Mouse (Mus musculus) liver, embryonic 14.5 days (tissue): ENCODE results near the gene Gcgr. TPM values are rescaled to one million over a fixed set of nuclear protein-coding genes. Genes with fewer than 3 reads are reported as not detected.

Experiments
- ATAC-seq: fragments of 200-750 bp; cut with Nextera tagmentation; 2 replicates; pipeline ENCODE4 v1.8.0; 2017; ENCODE audit warnings: moderate number of reproducible peaks, mild to moderate bottlenecking, moderate library complexity; ENCODE audit not compliant: insufficient read depth
- DNase-seq, 3 experiments: peaks; one replicate each; pipeline ENCODE4 v3.0.0-alpha.2; 2012 to 2013; ENCODE audit warnings: low read depth in 3 of 3, low spot score in 3 of 3
- H3K27ac ChIP-seq: fragments of 300-500 bp; sonication (generic); 2 replicates; pipeline ENCODE4 v1.5.1; 2014; ENCODE audit warnings: moderate library complexity, mild to moderate bottlenecking, control low read depth, inconsistent platforms
- H3K27me3 ChIP-seq: fragments of 300-500 bp; sonication (generic); 2 replicates; pipeline ENCODE4 v1.6.1; 2014; ENCODE audit warnings: mild to moderate bottlenecking, low read length, moderate library complexity; ENCODE audit not compliant: control insufficient read depth, insufficient read depth
- H3K36me3 ChIP-seq: fragments of 300-500 bp; sonication (generic); replicated peaks from 2 replicates; pipeline ENCODE4 v1.6.1; 2014; ENCODE audit warnings: low read depth; ENCODE audit not compliant: control insufficient read depth, insufficient read depth
- H3K4me1 ChIP-seq, 2 experiments: fragments of 200-500 bp in 1 of 2; fragments of 300-500 bp in 1 of 2; sonication (generic) in 1 of 2; replicated peaks; 2 replicates each; pipeline ENCODE4 v1.6.1; 2012 to 2014; ENCODE audit warnings: antibody characterized with exemption in 1 of 2, inconsistent platforms in 1 of 2, low read length in 1 of 2; ENCODE audit not compliant: control insufficient read depth in 2 of 2, insufficient read depth in 2 of 2
- H3K4me2 ChIP-seq: fragments of 300-500 bp; sonication (generic); 2 replicates; pipeline ENCODE4 v1.6.1; 2014; ENCODE audit warnings: low read depth, mild to moderate bottlenecking, control low read depth, moderate library complexity
- H3K4me3 ChIP-seq, 2 experiments: fragments of 200-500 bp in 1 of 2; fragments of 300-500 bp in 1 of 2; sonication (generic) in 1 of 2; 2 replicates each; pipeline ENCODE4 v1.5.1; 2012 to 2014; ENCODE audit warnings: low read depth in 2 of 2, low read length in 2 of 2, mild to moderate bottlenecking in 2 of 2, control low read depth in 1 of 2, inconsistent platforms in 1 of 2, moderate library complexity in 1 of 2; ENCODE audit not compliant: insufficient read depth in 1 of 2
- H3K9ac ChIP-seq: fragments of 300-500 bp; sonication (generic); replicated peaks from 2 replicates; pipeline ENCODE4 v1.6.1; 2014; ENCODE audit warnings: mild to moderate bottlenecking, control low read depth, moderate library complexity
- H3K9me3 ChIP-seq: fragments of 300-500 bp; sonication (generic); 2 replicates; pipeline ENCODE4 v1.6.1; 2016; ENCODE audit warnings: low read length, mixed read lengths; ENCODE audit not compliant: control insufficient read depth
- CTCF ChIP-seq: IDR thresholded peaks from 2 replicates; pipeline ENCODE4 v1.5.1; 2016; ENCODE audit warnings: antibody characterized with exemption, low read depth, control low read depth
- EP300 ChIP-seq: IDR thresholded peaks from 2 replicates; pipeline ENCODE4 v1.6.1; 2016; ENCODE audit warnings: antibody characterized with exemption, low read depth
- WGBS: fragments of 180-500 bp; shearing (Covaris S2); extraction: QIAGEN DNeasy Blood & Tissue Kit; methylation state at CpG from one replicate; pipeline ENCODE4 v1.1.7; 2014; ENCODE audit not compliant: insufficient replicate concordance; 5-methylcytosine and 5-hydroxymethylcytosine counted together
- polyA plus RNA-seq, 2 experiments: library from polyadenylated mRNA; depleted of rRNA in 1 of 2; stranded (reverse) in 1 of 2; unstranded in 1 of 2; fragments of >200 nt; fragmentation: Nextera tagmentation in 1 of 2; extraction: Ambion mirVana in 1 of 2; gene quantifications; 2 replicates each; pipeline versions ENCODE4 v1.2.1 to v1.2.3; 2012 to 2014

The Gcgr gene
- polyA plus RNA-seq, 2 experiments = 11.6 to 19.8 TPM

DNA sequence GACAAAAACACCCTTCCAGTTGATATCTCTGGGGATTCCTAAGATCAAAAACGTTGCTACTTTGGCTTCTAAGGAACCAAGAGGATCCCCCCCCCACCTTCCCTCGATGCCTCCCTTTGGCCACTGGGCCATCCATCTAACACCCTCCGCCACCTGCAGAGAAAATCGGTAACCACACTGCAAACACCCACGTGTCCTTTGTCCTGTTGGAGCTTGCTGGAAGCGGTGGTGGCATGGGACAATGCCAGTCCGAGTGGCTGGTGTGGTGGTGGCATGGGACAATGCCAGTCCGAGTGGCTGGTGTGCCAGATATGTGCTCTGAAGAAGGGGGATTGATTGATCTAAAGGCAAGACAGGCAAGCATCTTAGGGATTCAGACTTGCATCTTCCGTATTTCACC, 1.1 kb downstream of the Gcgr start:
- no peaks in the 10 kb centered on the region for H3K36me3 ChIP-seq
- H3K27me3 ChIP-seq = peaks cover 51% of the 10 kb centered on the region
- DNase-seq (no peak), ATAC-seq (no peak)
- no peak overlapping the region for H3K27ac ChIP-seq
- no peak overlapping the region; a peak in 1 of 4 replicates for H3K4me3 ChIP-seq
- no peak for TF ChIP-seq CTCF
- no peak for TF ChIP-seq EP300
- H3K4me2 ChIP-seq = peak overlapping the region; percentile 51
- H3K4me1 ChIP-seq = peaks cover 0 to 9% of the 10 kb centered on the region in 2 experiments; a peak in 2 of 4 replicates
- WGBS = 27% methylated on average over 9 of the region's 9 CpGs
- no peaks in the 10 kb centered on the region for H3K9me3 ChIP-seq
- H3K9ac ChIP-seq = no peak overlapping the region

DNA sequence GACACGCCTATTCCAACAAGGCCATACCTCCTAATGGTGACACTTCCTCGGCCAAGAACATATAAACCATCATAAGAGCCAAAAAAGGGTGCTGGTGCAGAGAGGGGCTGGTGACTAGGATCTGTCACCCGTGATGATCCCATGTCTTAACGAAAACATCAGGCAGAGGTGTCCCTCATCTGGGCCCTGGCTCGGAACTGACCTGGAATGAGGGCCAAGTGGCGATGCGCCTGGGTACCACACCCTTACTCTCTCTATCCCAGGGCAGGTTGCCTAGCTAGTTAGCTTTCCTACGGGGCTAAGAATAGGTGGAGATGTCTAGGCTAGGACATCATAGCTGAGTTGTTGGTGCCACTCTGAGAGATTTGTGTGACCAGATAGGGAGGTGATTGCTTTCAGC, 3.6 kb downstream of the Gcgr start:
- DNase-seq (no peak), ATAC-seq (no peak)
- Histone ChIP-seq H3K36me3 (no peaks in the 10 kb centered on the region), H3K4me3 (no peak overlapping the region), H3K27ac (no peak overlapping the region), H3K9me3 (no peaks in the 10 kb centered on the region), H3K27me3 (peaks cover 43% of the 10 kb centered on the region), H3K4me1 (peaks cover 0 to 6% of the 10 kb centered on the region in 2 experiments; a peak in 1 of 4 replicates), H3K4me2 (no peak overlapping the region), H3K9ac (no peak overlapping the region)
- TF ChIP-seq CTCF (no peak), EP300 (no peak)
- 61% methylated on average over 8 of the region's 8 CpGs for WGBS

DNA sequence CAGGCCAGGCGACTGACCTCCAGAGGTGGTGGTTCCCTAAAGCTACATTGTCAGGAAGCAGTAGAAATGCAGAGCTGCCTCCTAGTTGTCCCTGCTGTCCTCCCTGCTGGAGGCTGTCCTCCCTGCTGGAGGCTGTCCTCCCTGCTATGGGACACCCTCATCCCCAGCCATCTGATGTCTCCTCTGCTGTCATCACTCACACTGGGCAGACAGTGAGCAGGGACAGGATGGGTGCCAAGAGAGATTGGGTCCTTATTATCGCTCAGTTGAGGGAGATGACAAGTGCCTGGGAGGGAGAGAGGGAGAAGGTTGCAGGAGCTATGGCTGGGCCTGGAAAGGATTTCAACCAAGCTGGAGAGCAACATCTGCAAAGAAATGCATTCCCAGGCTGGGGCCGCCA, 4.6 kb downstream of the Gcgr start:
- H3K9ac ChIP-seq = no peak overlapping the region
- 48% methylated on average over 3 of the region's 3 CpGs for WGBS
- no peaks in the 10 kb centered on the region for H3K36me3 ChIP-seq
- DNase-seq (no peak), ATAC-seq (no peak)
- peaks cover 32% of the 10 kb centered on the region for H3K27me3 ChIP-seq
- H3K27ac ChIP-seq = no peak overlapping the region
- no peaks in the 10 kb centered on the region for H3K9me3 ChIP-seq
- peaks cover 0 to 7% of the 10 kb centered on the region in 2 experiments; a peak in 1 of 4 replicates for H3K4me1 ChIP-seq
- H3K4me3 ChIP-seq = no peak overlapping the region
- H3K4me2 ChIP-seq = no peak overlapping the region
- TF ChIP-seq CTCF (no peak), EP300 (no peak)

DNA sequence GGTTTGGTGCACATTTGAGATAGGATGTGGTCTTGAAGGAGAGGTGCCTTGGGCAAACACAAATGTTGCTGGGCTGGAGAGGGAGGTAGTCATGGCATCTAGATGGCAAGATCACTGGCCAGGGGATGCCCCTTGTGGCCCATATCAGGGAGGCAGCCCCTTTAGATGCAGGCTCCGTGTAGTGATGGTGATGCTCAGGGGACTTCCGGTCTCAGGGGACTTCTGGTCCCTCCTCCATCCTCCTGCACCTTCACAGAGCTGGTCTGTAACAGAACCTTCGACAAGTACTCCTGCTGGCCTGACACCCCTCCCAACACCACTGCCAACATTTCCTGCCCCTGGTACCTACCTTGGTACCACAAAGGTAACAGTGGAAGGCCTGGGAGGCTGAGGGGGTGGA, 5.3 kb downstream of the Gcgr start:
- 58% methylated on average over 3 of the region's 3 CpGs for WGBS
- no peaks in the 10 kb centered on the region for H3K36me3 ChIP-seq
- no peak overlapping the region for H3K9ac ChIP-seq
- H3K9me3 ChIP-seq = no peaks in the 10 kb centered on the region
- H3K27ac ChIP-seq = no peak overlapping the region
- peaks cover 26% of the 10 kb centered on the region for H3K27me3 ChIP-seq
- DNase-seq (no peak), ATAC-seq (no peak)
- peaks cover 0 to 7% of the 10 kb centered on the region in 2 experiments; a peak in 1 of 4 replicates for H3K4me1 ChIP-seq
- TF ChIP-seq CTCF = no peak
- H3K4me2 ChIP-seq = no peak overlapping the region
- no peak overlapping the region for H3K4me3 ChIP-seq

DNA sequence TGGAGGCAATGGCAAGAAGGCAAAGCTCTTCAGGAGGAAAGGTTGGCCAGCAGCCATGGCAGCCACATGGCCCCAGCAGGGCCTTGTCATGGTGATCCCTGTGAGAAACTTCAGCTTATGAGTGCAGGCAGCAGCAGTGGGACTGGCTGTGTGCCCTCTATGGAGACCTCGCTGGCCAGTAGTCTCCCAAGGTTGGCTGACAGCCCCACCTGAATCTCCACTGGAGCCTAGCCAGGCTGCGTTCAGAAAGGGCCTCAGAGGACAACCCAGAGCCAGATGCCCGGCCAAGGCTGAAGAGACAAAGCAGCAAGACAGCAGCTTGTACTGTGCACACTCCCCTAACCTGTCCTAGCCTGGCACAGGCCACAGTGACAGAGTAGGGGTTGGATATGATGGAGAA, 8.0 kb downstream of the Gcgr start:
- Histone ChIP-seq H3K4me3 (no peak overlapping the region), H3K9ac (no peak overlapping the region), H3K4me2 (no peak overlapping the region), H3K9me3 (no peaks in the 10 kb centered on the region), H3K36me3 (no peaks in the 10 kb centered on the region), H3K27me3 (peaks cover under 1% of the 10 kb centered on the region; the same call in 1 of the 2 replicates), H3K27ac (no peak overlapping the region), H3K4me1 (peaks cover 0 to 7% of the 10 kb centered on the region in 2 experiments; a peak in 1 of 4 replicates)
- no peak for TF ChIP-seq CTCF
- no peak for TF ChIP-seq EP300
- WGBS = 67% methylated on average over 3 of the region's 3 CpGs
- DNase-seq = no peak
- no peak for ATAC-seq
